Comparison of ENCODE assay signal across 35 mouse cellular contexts in the genomic region with DNA sequence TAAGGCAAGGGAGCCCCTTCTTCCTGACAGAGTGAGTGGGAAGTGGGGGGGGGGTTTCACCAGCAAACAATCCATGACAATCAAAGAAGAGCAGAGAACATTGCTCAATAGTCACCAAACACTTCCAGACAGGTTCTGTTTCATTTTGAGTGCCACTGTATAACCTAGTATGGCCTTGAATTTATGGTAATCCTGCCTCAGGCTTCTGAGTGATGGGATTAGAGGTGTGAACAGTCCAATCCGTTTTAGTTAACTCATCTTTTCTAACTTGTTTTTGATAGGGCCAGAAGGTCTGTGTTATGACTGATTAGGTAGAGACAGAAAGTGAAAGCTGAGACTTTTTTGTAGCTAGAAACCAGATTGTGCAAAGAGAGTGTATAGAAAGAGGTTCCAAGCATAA.
"Had no signal": no experiment of that assay in that cellular context is flagged by ENCODE, and none has a peak within 500 bp of the region (broad histone marks: within the 10 kb centered on the region; RNA-seq: fewer than 3 reads in every experiment).

No protein-coding gene starts in this region.

- H3K36me3 ChIP-seq: heart, embryonic 10.5 days; heart, embryonic 12.5 days; heart, embryonic 13.5 days; heart, embryonic 15.5 days; hindbrain, embryonic 10.5 days; hindbrain, embryonic 12.5 days; hindbrain, embryonic 13.5 days; hindbrain, embryonic 15.5 days; intestine, embryonic 15.5 days; kidney, embryonic 15.5 days had no signal

- H3K27ac ChIP-seq: heart, embryonic 10.5 days; heart, embryonic 13.5 days; heart, embryonic 15.5 days; hindbrain, embryonic 10.5 days; hindbrain, embryonic 12.5 days; hindbrain, embryonic 13.5 days; hindbrain, embryonic 14.5 days; hindbrain, embryonic 15.5 days; hindbrain, postnatal 0 days; intestine, embryonic 15.5 days; kidney, embryonic 15.5 days; kidney, postnatal 0 days; layer of hippocampus, adult 2 months had no signal

- ATAC-seq: hindbrain, embryonic 16.5 days; hindbrain, postnatal 0 days; inflammation-experienced regulatory T-cells, adult 6 months; intestine, embryonic 15.5 days; intestine, embryonic 16.5 days; intestine, postnatal 0 days had no signal

- H3K4me2 ChIP-seq: heart, embryonic 11.5 days; heart, embryonic 12.5 days; heart, embryonic 13.5 days; heart, embryonic 15.5 days; hindbrain, embryonic 12.5 days; hindbrain, embryonic 13.5 days; hindbrain, embryonic 14.5 days; hindbrain, embryonic 15.5 days; intestine, embryonic 15.5 days; kidney, embryonic 15.5 days had no signal

- H3K4me1 ChIP-seq: heart, embryonic 10.5 days; heart, embryonic 12.5 days; heart, embryonic 13.5 days; heart, embryonic 15.5 days; hindbrain, embryonic 10.5 days; hindbrain, embryonic 12.5 days; hindbrain, embryonic 13.5 days; hindbrain, embryonic 15.5 days; intestine, embryonic 15.5 days; kidney, embryonic 15.5 days had no signal

- H3K4me3 ChIP-seq: heart, embryonic 10.5 days; heart, embryonic 12.5 days; heart, embryonic 13.5 days; heart, embryonic 15.5 days; hindbrain, embryonic 10.5 days; hindbrain, embryonic 12.5 days; hindbrain, embryonic 13.5 days; hindbrain, embryonic 15.5 days; intestine, embryonic 15.5 days; kidney, embryonic 15.5 days; layer of hippocampus, adult 2 months had no signal

- H3K9ac ChIP-seq: heart, embryonic 12.5 days; heart, embryonic 13.5 days; heart, embryonic 15.5 days; hindbrain, embryonic 12.5 days; hindbrain, embryonic 13.5 days; hindbrain, embryonic 14.5 days; hindbrain, embryonic 15.5 days; intestine, embryonic 15.5 days; kidney, embryonic 15.5 days had no signal

- DNase-seq: heart, postnatal 10 days; heart, postnatal 14 days; heart, postnatal 36 days; heart, postnatal 4 days; kidney, adult 11 months; kidney, adult 18-20 months; kidney, adult 2 months; kidney, adult 8-10 months; kidney, adult 9 months; kidney, postnatal 10 days; kidney, postnatal 14 days; kidney, postnatal 25 days; kidney, postnatal 36 days; kidney, postnatal 4 days; layer of hippocampus, adult 9-11 months; layer of hippocampus, postnatal 36 days had no signal

- H3K27me3 ChIP-seq: heart, embryonic 12.5 days; heart, embryonic 13.5 days; heart, embryonic 15.5 days; hindbrain, embryonic 12.5 days; hindbrain, embryonic 13.5 days; hindbrain, embryonic 15.5 days; intestine, embryonic 15.5 days; kidney, embryonic 15.5 days had no signal

- H3K9me3 ChIP-seq: heart, embryonic 10.5 days; heart, embryonic 12.5 days; heart, embryonic 13.5 days; heart, embryonic 15.5 days; hindbrain, embryonic 10.5 days; hindbrain, embryonic 12.5 days; hindbrain, embryonic 13.5 days; hindbrain, embryonic 15.5 days; intestine, embryonic 15.5 days; kidney, embryonic 15.5 days had no signal
